Mouse (Mus musculus) testis, adult 2 months (tissue): ENCODE measurements at regions not wholly inside any gene's neighbourhood (a gene's known extent, or its start where the extent isn't known, plus 50 kb on each side); places are given as distances from the start of the nearest gene placed in this dataset.

ENCODE experiments used
- CTCF ChIP-seq: fragments of 200-500 bp; IDR thresholded peaks from 2 replicates; pipeline ENCODE4 v1.5.1; 2012; ENCODE audit warnings: low read depth, mild to moderate bottlenecking, inconsistent platforms, low read length, moderate library complexity; ENCODE audit not compliant: control insufficient read depth, insufficient read depth, insufficient replicate concordance
- POLR2A ChIP-seq: fragments of 200-500 bp; IDR thresholded peaks from 2 replicates; pipeline ENCODE4 v1.6.1; 2012; ENCODE audit warnings: low read depth, mild to moderate bottlenecking, inconsistent platforms, low read length, moderate library complexity; ENCODE audit not compliant: control insufficient read depth

DNA sequence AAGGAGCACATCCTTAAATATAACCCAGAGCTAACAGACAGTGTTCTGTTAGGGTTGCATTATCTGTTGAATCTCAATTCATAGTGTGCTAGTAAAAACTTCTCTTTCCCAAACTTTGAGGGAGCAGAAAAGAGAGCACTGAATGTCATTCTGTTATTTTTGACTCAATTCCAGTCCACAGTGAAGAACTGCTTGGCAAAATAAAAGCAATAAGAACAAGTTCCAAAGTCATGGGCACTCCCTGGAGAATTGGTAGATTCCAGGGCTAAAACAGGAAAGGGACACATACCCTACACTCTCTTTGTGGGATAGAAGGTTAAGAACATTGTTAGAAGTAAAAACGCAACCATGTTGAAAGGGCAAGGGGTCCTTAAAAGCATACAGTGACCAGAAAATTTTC, 253.6 kb upstream of the Zpld1 start:
- TF ChIP-seq CTCF (no peak), POLR2A (no peak)
